Mouse (Mus musculus) olfactory bulb, adult 2 months (tissue): ENCODE measurements around the gene Sox5.

Experiments used
- CTCF ChIP-seq: fragments of 200-500 bp; IDR thresholded peaks from 2 replicates; pipeline ENCODE4 v1.5.1; 2012; ENCODE audit warnings: low read depth, mild to moderate bottlenecking, low read length, moderate library complexity; ENCODE audit not compliant: insufficient read depth
- POLR2A ChIP-seq: fragments of 200-500 bp; IDR thresholded peaks from 2 replicates; pipeline ENCODE4 v1.6.1; 2012; ENCODE audit warnings: mild to moderate bottlenecking, low read depth, low read length, moderate library complexity; ENCODE audit not compliant: insufficient read depth

DNA sequence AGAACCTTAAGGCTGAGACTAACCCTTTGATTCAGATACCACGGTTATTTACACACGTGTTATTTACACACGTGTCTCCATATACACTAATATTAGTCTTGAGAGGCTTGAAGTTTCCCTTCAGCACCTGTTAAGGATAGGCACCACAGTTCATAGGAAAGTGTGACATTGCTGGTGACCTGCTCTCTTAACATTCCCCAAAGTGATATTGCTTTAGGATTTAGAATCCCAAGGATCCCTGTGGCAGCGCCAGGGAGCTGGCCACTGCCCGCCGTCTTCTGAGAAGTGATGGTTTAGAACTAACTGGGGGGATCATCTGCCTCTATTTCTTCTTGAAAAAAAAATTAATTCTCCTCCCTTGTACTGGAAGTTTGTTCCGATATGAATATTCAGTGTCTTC lies 741.4 kb downstream of the Sox5 start:
- TF ChIP-seq POLR2A, result no peak
- TF ChIP-seq CTCF, result no peak
